ENCODE assay signal across 26 mouse cellular contexts in the genomic region with DNA sequence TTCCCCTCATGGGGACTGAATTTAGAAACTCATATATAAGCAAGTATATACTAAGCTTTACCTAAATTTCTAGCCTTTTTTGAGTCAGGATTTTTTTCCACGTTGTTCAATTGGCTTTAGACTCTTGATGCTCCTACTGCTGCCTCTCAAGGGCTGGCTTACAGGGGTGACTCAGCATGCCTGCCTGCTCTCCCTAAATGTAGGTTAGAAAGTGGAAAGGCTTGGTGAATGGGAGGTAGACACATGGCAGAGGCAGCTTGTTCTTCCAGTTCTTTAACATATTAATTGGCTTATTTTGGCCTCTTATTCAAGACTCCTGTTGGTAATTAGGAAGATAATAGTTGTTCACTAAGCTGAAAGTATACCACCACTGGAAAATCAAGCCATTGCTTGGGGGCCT.
DNase-seq lines count a peak whose midpoint lies in the region; ATAC-seq and TF ChIP-seq lines count a peak whose summit lies in the region.
"Had no signal": no experiment of that assay in that cellular context is flagged by ENCODE, and none has a peak within 500 bp of the region (broad histone marks: within the 10 kb centered on the region; RNA-seq: fewer than 3 reads in every experiment).

No protein-coding gene starts in this region.

- H3K27ac ChIP-seq in ES-Bruce4 (ENCODE audit: insufficient read depth, low read length), result no peak overlapping the region
- H3K27ac ChIP-seq in ES-E14 (ENCODE audit: insufficient read depth, low read depth, low read length, poor library complexity, severe bottlenecking), result no peak overlapping the region
- no peak overlapping the region for H3K27ac ChIP-seq in cerebellum, adult 2 months (ENCODE audit: insufficient read depth, low read length)
- no peak overlapping the region for H3K27ac ChIP-seq in midbrain, embryonic 13.5 days
- H3K27ac ChIP-seq: forebrain, embryonic 10.5 days; heart, adult 2 months; heart, embryonic 15.5 days; hindbrain, embryonic 13.5 days; hindbrain, postnatal 0 days; intestine, embryonic 15.5 days had no signal

- H3K27me3 ChIP-seq in ES-Bruce4 (ENCODE audit: control insufficient read depth, insufficient read depth, low read length, poor library complexity, severe bottlenecking), result no peaks in the 10 kb centered on the region
- no peaks in the 10 kb centered on the region for H3K27me3 ChIP-seq in cerebellum, adult 2 months (ENCODE audit: control insufficient read depth, insufficient read depth, low read length)
- H3K27me3 ChIP-seq in midbrain, embryonic 13.5 days, result no peaks in the 10 kb centered on the region
- H3K27me3 ChIP-seq: CH12.LX; heart, embryonic 15.5 days; hindbrain, embryonic 13.5 days; intestine, embryonic 15.5 days; Patski had no signal

- H3K36me3 ChIP-seq in ES-Bruce4 (ENCODE audit: control insufficient read depth, insufficient read depth, low read length, poor library complexity, severe bottlenecking), result no peaks in the 10 kb centered on the region
- H3K36me3 ChIP-seq in ES-E14 (ENCODE audit: control insufficient read depth, insufficient read depth, low read length, poor library complexity, severe bottlenecking), result no peaks in the 10 kb centered on the region
- no peaks in the 10 kb centered on the region for H3K36me3 ChIP-seq in midbrain, embryonic 13.5 days
- H3K36me3 ChIP-seq: forebrain, embryonic 10.5 days; heart, embryonic 15.5 days; hindbrain, embryonic 13.5 days; intestine, embryonic 15.5 days had no signal

- no peak for TF ChIP-seq CTCF in ES-Bruce4 (IDR thresholded peaks at IDR 0.05; ENCODE audit: low read depth, low read length)
- no peak for TF ChIP-seq CTCF in cerebellum, adult 2 months (IDR thresholded peaks at IDR 0.05; ENCODE audit: borderline replicate concordance, insufficient read depth, low read depth, low read length)

- H3K4me2 ChIP-seq in midbrain, embryonic 13.5 days (replicated peaks), result no peak overlapping the region
- H3K4me2 ChIP-seq: heart, embryonic 11.5 days; heart, embryonic 15.5 days; hindbrain, embryonic 13.5 days; intestine, embryonic 15.5 days had no signal

- H3K9me3 ChIP-seq in ES-Bruce4 (replicated peaks; ENCODE audit: control insufficient read depth, insufficient read depth, low read length, poor library complexity, severe bottlenecking), result no peaks in the 10 kb centered on the region
- H3K9me3 ChIP-seq in ES-E14 (ENCODE audit: control insufficient read depth, insufficient read depth, low read depth, low read length), result no peaks in the 10 kb centered on the region
- no peaks in the 10 kb centered on the region for H3K9me3 ChIP-seq in midbrain, embryonic 13.5 days
- H3K9me3 ChIP-seq: forebrain, embryonic 10.5 days; heart, embryonic 15.5 days; hindbrain, embryonic 13.5 days; intestine, embryonic 15.5 days had no signal

- peak; percentile 68; the same call in 1 of the 2 replicates for TF ChIP-seq EP300 in ES-Bruce4 (IDR thresholded peaks at IDR 0.05; ENCODE audit: insufficient read depth, low read depth, low read length)

- no peak overlapping the region for H3K9ac ChIP-seq in ES-Bruce4 (ENCODE audit: low read depth, poor library complexity, severe bottlenecking)
- H3K9ac ChIP-seq in ES-E14 (ENCODE audit: insufficient read depth, low read depth, low read length, poor library complexity, severe bottlenecking), result no peak overlapping the region
- no peak overlapping the region for H3K9ac ChIP-seq in midbrain, embryonic 13.5 days (replicated peaks)
- H3K9ac ChIP-seq: heart, embryonic 15.5 days; hindbrain, embryonic 13.5 days; intestine, embryonic 15.5 days had no signal

- peak; percentile 35 to 39 for DNase-seq in frontal cortex, postnatal 36 days (ENCODE audit: low spot score in 2 of 2)
- DNase-seq in frontal cortex, postnatal 25 days (ENCODE audit: low spot score in 2 of 2), result no peak
- no peak for DNase-seq in ES-E14 (ENCODE audit: low read depth, low spot score)
- DNase-seq in brain, adult 2 months (ENCODE audit: low read depth, low spot score), result peak; percentile 84
- DNase-seq in cerebellum, adult 2 months, result no peak
- DNase-seq: adrenal gland, adult 8-10 months; adrenal gland, postnatal 36 days; cerebellum, adult 11-12 months; cerebellum, adult 9-11 months; cerebellum, postnatal 36 days; gastrocnemius, postnatal 14 days; heart, adult 2 months; heart, postnatal 14 days; kidney, adult 18-20 months had no signal

- ATAC-seq in midbrain, embryonic 13.5 days, result no peak
- ATAC-seq in inflammation-experienced regulatory T-cells, adult 6 months, result no peak
- ATAC-seq: forebrain, embryonic 14.5 days; hindbrain, postnatal 0 days; intestine, embryonic 15.5 days; Patski had no signal

- 38% methylated on average over 1 of the region's 1 CpGs for WGBS in cerebellum, adult 2 months
- WGBS in midbrain, embryonic 13.5 days, result 33% methylated on average over 1 of the region's 1 CpGs

- H3K4me1 ChIP-seq in ES-Bruce4 (ENCODE audit: control insufficient read depth, insufficient read depth, low read length) (no peaks in the 10 kb centered on the region), ES-E14 (ENCODE audit: control insufficient read depth in 2 of 2, insufficient read depth in 2 of 2, low read length in 2 of 2, poor library complexity in 1 of 2) (peaks cover 0 to 3% of the 10 kb centered on the region in 2 experiments; a peak in 1 of 4 replicates)
- H3K4me1 ChIP-seq in cerebellum, adult 2 months (ENCODE audit: control insufficient read depth, insufficient read depth, low read length), result peaks cover 2% of the 10 kb centered on the region
- H3K4me1 ChIP-seq in midbrain, embryonic 13.5 days (replicated peaks), result no peaks in the 10 kb centered on the region
- H3K4me1 ChIP-seq: forebrain, embryonic 10.5 days; heart, embryonic 15.5 days; intestine, embryonic 15.5 days had no signal

- TF ChIP-seq POLR2A in ES-Bruce4 (IDR thresholded peaks at IDR 0.05; ENCODE audit: insufficient read depth, low read length), result no peak
- no peak for TF ChIP-seq POLR2A in cerebellum, adult 2 months (IDR thresholded peaks at IDR 0.05; ENCODE audit: borderline replicate concordance, insufficient read depth, low read length)

- in situ Hi-C loops in ES-E14 (cut with MboI; ENCODE audit: low sequenced_read_pairs in 2 of 2, unreplicated experiment in 2 of 2), result no loop called here

- no peak overlapping the region for H3K4me3 ChIP-seq in ES-Bruce4 (ENCODE audit: low read depth, low read length)
- no peak overlapping the region for H3K4me3 ChIP-seq in ES-E14 (ENCODE audit: insufficient read depth in 1 of 2, low read depth in 1 of 2, low read length in 2 of 2, poor library complexity in 1 of 2, severe bottlenecking in 1 of 2)
- no peak overlapping the region for H3K4me3 ChIP-seq in cerebellum, adult 2 months (replicated peaks; ENCODE audit: insufficient read depth, low read depth, low read length)
- no peak overlapping the region for H3K4me3 ChIP-seq in midbrain, embryonic 13.5 days (replicated peaks)
- H3K4me3 ChIP-seq: forebrain, embryonic 10.5 days; heart, adult 2 months; heart, embryonic 15.5 days; hindbrain, embryonic 13.5 days; intestine, embryonic 15.5 days had no signal

TF ChIP-seq in ES-E14, 5 proteins besides CTCF, POLR2A, EP300 and RAD21:
- TF ChIP-seq HCFC1 (IDR thresholded peaks at IDR 0.05; ENCODE audit: borderline replicate concordance, insufficient read depth, low read length), result no peak
- no peak for TF ChIP-seq ZNF384 (IDR thresholded peaks at IDR 0.05; ENCODE audit: low read depth, low read length)
- 0 out of 2 replicates have a peak, but pooled peaks have one; percentile 12 for TF ChIP-seq MAFK (IDR thresholded peaks at IDR 0.05; ENCODE audit: insufficient read depth, low read depth, low read length)
- TF ChIP-seq CHD2 (IDR thresholded peaks at IDR 0.05; ENCODE audit: low read depth, low read length), result no peak

Comparison
In these comparisons a context has a peak if more than half of its experiments do, and no peak if none do; other contexts are left out.
1. DNase-seq: peak in frontal cortex, postnatal 36 days (2 of 2) and brain, adult 2 months (single experiment); none in frontal cortex, postnatal 25 days (0 of 2), ES-E14 (single experiment) and cerebellum, adult 2 months (0 of 2).